Mouse (Mus musculus) adrenal gland, postnatal 10 days (tissue): Measurements from ENCODE around the gene Mef2b. TPM values are rescaled to one million over a fixed set of nuclear protein-coding genes. Genes with fewer than 3 reads are reported as not detected.

Experiments used
- DNase-seq: peaks from one replicate; pipeline ENCODE4 v3.0.0; 2021; ENCODE audit warnings: mixed read lengths
- long read RNA-seq, 2 experiments: library from polyadenylated mRNA; stranded (forward); transcript quantifications; one replicate each; pipeline ENCODE4 v2.0.0; 2021
- total RNA-seq, 2 experiments: library from RNA; stranded (reverse); gene quantifications; 2 replicates each; pipeline ENCODE4 v1.2.3; 2021

Mef2b gene
- total RNA-seq: under 1 TPM; 0.36 to 0.54 TPM
- long read RNA-seq, experiment 1, partial matches to known transcripts: 0 of 6 reads
- long read RNA-seq, experiment 1, other reads (novel, unspliced or antisense): 6 of 6 reads
- long read RNA-seq, experiment 2, partial matches to known transcripts: 0 of 3 reads
- long read RNA-seq, experiment 2, other reads (novel, unspliced or antisense): 3 of 3 reads

DNA sequence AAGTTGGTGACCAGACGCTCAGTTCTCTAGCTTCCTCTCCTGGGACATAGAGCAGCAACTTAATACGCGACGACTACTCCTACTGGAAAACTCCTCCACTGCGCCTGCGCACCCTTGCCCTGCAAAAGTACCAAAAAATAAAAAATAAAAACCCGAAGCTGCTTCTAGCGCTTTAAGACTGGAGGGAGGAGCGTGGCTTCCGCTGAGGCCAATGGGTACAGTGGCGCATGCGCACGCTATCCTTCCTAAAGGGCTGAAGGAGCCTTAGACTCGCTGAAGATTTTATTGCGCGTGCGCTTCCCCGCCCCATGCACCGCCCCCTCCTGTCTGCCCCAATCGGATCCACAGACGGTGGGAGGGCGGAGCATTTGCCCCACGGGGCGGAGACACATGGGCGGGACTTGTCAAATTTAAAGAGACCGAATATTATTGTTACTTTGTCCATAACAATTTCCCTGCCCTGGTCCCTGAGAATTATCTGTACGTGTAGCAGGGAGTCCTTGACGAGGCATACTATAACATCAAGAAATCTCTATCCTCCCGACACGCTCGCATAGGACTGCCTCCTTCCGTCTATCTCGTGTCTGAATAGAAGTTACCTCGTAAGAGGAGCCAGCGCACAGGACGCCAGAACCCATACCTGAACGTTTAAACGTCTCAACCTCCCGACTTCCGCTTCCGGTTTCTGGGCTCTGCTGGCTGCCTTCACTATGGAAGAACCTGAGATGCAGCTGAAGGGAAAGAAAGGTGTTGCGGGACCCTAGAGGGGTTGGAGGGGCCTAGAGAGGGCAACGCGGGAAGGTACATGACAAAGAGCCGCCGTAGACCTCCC, at the start of gene Mef2b, which contains the start of the genes Rfxank and Borcs8:
Mef2b (plus strand) TSS at position 686 of the 832 bp plus-strand sequence.
Rfxank (minus strand) TSS at position 129 of the 832 bp plus-strand sequence.
Borcs8 (plus strand) TSS at position 474 of the 832 bp plus-strand sequence.
- DNase-seq: peak; percentile 99

DNA sequence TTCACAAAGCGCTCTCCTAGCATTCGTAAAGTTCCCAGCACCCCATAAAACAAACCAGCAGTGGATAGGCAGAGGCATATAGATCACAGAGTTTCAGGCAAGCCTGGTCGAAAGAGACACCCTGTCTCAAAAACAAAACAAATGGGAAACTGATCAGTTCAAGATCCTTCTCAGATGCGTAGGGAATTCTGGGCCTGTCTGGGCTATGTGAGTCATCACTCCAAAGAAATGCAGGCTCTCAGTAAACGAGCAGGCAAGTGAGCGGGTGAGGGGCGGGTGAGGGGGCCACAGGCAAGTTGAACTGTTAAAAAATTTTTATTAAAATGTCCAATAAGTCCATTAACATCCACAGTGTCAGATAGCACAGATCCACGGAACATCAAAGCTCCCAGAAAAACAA, 46.7 kb upstream of the Mef2b start:
- DNase-seq: no peak

DNA sequence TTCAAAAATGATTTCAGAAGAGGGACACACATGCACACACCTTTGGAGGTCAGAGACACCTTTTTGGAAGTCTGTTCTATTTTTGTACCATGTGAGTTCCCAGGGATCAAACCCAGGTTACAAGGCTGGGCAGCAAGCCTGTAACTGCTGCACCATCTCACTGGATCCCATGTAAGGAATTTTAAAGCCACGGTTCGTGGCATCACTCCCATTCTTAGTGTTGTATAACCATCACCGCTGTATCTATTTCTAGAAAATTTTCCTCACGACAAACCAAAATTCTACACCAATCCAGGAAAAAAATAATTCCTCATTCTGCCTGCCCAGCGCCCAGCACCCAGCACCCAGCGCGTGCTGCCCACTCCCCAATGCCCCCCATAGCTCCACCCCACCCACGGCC, 40.2 kb upstream of the Mef2b start:
- no peak for DNase-seq

DNA sequence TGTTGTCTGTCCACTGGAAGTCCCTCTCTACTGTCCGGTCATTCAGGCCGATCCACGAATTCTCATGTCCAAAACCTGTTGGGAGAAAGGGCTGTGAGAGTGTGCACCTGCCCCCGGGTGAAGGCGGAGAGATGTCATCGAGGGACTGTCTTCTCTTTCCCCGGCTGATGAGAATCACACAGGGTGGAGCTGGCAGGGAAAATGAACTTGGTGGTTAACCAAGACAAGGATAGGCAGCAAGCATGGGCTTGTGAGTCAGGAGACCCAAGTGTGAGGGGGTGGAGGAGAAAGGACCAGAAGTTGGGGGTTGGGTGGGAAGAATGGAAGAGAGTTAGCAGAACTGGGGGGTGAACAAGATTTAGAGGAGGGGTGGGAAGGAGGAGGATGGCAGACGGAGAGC, 39.3 kb upstream of the Mef2b start:
- no peak for DNase-seq

DNA sequence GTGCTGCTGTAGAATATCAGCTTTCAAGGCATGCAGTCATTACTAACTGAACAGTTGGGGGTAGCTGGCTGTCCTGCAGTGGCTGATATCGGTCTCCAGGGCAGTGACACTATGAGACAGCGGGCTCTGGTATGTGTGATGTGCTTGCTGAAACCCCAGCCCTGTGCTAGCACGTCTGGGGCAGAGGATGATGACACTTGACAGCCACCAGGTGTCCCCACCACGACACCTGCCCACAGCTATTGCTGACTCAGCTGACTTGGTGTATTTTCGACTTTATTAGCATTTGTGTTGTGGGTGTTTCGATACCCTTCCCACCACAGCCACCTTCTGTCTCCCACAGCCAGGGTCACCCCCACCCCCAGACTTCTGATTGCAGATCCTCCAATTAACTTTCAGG, 35.0 kb upstream of the Mef2b start:
- peak; percentile 53 for DNase-seq

DNA sequence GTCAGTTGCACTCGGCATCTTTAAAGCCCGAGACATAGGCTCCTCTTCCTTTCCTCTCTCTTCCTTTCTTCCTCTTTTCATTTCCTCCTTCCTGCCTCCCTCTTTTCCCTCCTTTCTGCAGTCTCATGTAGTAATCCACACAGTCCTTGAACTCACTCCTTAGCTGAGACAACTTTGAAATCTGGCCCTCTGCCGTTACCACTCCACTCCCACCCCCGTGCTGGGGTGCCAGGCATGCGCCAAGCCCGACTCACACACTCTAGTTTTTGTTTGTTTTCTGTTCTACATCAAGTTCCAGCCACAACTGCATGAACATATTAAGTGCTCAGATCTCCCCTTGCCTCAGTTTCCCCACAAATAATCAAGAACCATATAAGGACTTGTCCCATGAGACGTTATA, 34.6 kb upstream of the Mef2b start:
- no peak for DNase-seq

DNA sequence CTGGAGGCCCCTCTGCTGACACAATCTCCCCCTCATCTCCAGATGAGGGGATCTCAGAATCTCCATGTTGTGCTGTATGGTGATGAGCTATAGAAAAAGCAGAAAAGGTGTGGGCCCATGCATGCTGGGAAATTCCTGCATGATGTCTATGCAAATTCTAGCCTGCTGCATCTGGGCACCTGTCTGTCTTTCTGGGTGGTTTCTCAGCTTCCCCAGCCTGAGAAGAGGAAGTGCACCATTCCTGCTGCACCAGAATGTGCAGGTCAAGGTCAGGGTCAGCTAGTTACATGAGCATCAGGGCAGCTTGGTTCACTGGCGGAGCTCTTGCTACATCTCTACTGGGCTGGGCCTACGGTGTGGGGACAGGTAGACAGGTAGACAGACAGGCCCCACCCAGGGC, 29.1 kb upstream of the Mef2b start:
- no peak for DNase-seq

DNA sequence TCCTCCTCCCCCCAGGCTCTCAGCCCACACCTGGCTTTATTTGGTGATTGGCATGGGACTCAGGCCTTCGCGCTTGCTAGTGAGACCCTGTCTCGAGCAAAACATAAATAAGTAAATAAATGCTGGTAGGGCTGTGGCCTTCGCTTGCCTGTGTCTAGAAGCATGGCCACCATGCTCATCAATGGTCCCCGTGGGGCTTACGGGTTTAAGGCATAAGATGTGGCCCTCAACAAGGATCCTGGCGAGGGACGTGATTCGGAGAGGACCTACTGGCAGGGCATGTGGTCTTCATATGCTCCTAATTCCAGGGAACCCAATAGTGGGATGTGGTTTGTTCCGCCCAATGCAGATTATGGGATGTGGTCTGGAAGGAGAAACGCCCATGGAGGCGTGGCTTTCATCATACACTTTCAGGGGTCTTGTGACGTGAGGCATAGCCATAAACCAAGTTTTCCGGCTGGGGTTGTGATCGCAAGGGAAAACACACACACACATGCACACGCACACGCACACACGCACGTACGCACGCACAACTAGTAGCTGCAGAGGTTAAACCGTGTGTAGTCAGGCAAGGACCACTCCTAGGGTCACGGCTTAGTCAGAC, 28.2 kb upstream of the Mef2b start:
- DNase-seq: no peak

DNA sequence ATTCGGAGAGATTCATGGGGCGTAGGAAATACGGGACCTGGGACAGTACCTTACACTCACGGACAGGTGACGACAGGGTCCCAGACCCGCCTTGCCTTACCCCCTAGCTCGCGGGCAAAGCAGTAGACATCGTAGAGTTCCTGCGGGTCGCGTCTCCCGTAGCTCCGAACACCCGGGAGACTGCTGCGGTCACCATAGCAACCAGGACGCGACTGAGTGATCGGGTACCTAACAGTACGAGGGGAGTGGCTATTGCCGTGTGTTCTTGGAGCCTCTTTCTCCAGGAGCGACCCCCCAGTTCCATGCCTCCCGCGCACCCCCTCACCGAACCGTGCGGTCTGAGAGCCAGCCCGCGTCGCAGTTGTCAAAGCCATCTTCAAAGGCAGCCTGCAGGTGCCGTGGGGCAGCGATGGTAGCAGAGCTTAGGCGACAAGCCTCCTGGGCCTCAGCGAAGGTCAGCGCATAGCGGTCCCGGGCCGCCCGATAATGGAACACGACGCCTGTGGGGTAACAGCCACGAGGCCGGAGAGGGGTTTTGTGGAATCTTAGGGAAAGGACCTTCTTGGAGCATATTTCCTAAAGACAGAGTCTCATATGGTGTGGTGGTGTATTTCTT, 27.0 kb upstream of the Mef2b start:
- DNase-seq: no peak

DNA sequence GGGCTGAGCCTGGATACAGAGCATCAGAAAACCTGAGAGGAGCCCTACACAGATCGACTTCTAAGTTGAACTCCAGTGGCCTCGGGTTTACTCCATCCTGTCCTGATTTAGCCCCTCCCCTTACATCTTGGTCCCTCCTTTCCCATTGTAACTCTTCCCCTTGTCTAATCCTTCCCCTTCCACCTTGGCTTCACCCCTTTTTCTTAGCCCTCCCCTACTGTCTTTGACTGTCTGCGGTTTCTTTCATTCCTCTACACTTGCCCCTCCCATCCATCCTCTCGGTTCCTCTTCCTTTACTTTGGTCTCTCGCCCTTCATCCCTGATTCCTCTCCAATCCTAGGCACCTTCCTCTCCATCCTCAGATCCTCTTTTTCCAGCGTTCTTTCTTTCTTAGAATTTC, 25.0 kb upstream of the Mef2b start:
- no peak for DNase-seq

DNA sequence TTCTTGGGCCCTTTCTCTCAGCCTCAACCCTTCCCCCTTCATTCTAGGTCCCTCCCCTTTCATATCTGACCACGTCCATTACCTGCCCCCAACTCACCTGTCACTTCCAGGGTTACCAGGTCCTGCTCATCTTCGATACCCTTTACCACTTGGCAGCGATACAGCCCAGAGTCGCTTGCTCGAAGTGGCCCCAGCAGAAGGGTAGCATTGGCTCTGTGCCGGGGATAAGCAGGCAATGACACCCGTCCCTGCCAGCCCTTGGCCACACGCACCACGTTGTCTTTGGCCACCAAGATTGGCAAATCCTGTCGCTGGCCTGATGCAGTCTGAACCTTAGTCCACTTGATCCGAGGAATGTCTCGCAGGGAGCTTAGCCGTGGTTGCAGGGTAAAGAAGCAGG, 24.6 kb upstream of the Mef2b start:
- peak; percentile 28 for DNase-seq

DNA sequence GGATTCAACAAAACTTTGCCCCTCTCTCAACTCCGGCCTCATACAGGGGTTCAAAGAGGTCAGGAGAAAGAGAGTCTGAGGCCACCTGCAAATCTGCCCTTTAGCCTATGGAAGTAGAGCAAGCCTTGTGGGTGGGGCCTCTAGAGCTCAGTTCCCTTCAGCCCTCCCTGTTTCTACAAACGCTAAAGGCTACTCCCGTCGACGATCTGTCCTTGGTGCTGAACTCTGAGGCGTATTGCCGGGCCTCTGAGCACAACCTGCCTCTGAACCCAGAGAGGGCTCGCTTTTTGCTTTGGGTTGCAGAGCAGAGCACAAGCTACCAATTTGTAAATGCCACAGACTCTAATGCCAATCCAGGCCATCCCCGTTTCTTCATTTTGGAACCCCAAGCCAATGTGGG, 21.9 kb upstream of the Mef2b start:
- DNase-seq: peak; percentile 67

DNA sequence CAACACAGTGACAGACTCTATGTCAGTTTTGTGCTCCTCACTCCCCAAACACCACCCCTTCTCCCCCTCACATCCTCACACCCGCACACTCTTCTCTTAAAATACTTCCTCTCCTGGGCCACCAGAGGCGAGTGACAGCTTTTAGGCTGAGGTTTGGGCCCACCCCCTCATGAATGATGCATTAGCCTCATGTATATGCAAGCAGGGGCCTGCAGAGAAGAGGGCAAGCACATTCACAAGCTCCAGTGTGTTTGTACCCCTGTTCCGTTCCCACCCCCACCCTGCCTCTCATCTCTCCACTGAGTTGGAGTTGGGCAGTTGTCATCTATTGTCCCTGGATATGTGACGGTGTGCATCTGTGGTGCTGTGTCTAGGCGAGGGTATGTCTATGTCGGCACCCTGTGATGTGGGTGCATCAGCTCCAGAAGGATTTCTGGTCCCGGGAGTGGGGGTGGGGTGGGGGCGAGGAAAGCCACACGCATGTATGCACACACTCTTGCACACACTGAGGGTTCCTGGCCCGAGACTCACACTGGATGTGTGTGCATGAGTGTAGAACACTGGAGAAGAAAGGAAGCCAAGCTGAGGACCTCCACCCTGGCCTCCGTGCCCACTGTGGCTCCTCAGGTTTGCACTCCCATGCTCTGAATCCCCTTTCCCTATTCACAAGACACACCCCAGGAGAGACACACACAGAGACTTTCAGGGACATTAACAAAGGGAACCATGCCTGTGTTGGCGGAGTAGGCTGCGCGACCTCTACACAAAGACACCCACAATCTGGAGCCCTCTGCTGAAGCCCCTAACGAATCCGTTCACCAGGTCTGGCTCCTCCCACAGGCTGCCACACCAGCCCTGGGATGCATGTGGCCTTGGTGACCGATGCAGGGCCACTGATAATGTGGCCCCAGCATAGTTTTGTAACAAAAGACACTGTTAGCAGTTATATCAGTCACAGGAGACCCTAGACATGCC, 20.5 kb upstream of the Mef2b start:
- no peak for DNase-seq

DNA sequence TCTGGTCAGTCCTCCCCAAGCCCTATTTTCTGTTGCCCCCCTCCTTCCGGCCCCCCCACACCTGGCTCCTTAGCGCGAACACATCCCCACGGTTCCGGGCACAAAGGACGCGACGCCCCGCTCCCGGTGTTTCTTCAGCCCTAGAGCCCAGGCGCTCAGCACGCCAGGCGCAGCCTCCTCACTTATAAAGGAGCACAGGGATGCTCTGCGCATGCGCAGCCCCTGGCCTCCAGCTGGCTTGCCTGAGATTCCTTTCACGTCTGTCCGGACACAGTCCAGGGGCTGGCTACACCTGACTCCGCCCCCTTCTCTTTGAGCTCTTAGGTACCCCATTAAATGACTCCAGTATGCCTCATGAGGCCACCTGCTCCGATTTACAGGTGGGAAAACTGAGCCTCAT, 18.8 kb upstream of the Mef2b start, which contains the start of gene Ncan:
Ncan (minus strand) TSS at position 207 of the 400 bp plus-strand sequence.
- DNase-seq: peak; percentile 74

DNA sequence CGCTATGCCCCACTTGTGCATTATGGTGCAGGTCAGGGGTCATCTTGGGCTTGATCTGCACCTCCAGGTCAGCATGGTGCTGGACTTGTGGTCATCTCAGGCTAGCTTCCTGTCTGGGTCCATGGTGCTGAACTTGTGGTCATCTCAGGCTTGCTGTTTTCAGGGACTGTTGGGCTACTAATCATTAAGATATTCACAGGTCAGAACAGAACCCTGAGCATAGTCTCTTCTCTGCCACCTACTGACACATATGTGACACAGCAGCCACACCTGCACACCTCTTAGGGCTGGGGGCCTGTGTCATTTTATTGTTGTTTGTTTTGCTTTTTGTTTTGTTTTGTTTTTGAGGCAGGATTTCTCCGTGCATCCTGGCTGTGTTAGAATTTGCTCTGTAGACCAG, 16.6 kb upstream of the Mef2b start:
- DNase-seq: no peak

DNA sequence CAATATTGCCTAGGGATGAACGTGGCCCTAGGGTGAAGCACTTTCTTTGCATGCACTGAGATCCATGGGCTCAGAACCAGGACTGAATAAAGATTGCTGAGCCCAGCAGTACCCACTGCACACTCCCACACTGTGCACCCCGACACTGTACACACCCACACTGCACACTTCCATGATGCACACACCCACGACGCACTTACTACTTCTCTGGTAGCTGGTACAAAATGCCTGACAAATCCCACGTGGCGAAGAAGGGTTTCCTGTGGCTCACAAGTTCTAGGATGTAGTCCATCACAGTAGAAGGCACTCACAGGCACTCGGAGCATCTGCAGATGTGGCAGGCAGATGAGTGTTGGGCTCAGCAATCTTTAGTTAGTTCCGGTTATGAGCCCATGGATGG, 14.5 kb upstream of the Mef2b start:
- no peak for DNase-seq

DNA sequence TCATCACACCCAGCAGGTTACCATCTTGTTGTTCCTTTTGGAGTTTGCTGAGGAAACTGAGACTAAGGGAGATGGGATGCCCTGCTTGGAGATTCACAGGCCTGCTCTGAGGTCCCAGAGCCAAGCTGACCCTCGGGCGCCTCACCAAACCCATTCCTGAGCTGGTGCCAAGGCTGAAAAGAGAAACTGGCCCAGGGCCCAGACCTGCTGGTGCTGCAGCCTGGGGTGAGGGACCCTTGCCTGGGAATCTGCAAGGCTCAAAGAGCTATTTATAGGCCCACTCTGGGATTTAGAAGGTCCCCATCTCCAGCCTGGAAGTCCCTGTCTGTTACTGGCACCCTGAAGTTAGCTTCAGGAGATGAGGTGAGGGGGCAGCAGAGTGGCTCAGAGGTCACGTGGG, 11.1 kb upstream of the Mef2b start:
- peak; percentile 86 for DNase-seq

DNA sequence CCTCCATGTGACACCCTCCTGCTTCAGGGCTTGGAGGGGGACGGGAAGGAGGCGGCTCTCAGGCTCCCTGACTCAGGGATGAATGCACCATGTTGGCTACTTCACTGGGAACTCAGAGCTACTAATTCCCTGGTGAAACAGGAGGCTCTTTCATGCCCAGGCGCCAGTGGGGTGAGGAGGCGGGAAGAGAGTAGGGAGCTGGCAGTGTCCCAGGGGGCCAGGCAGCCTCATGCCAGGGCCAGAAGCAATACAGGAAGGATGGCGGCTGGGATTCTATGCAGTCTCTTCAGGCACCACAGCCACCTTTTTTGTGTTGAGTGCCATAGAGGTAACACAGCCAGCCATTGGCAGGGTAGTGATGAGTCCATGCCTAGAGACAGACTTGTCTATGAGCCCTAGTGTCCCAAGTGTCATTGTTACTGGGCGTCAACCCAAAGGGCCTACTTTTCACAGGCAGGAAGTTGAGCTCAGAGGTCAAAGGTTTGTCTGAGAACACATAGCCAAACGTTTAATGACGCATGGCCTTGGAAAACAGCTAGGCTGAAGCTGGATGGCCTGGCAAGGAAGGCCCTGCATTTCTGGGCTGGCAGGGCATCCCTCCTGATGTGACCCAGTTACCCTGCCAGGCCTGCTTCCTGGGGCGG, 10.1 kb upstream of the Mef2b start:
- peak; percentile 77 for DNase-seq

DNA sequence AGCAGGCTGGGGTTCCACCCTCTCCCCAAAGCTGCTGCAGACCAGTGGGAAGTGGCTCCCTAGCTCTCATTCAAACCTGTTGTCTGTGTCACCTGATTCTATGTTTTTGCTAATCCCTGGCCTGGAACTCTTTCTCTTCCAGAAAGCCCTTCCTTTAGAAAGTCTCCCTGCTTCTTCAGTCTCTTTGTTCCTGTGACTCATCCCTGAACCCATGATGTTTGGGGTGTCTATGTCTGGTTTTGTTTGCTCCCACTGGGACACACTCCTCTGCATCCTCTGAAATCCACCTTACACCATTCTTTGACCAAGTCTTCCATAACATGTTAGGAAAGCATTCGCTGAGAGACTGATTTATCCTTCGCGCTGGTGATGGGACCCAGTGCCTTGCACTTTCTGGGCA, 9.4 kb upstream of the Mef2b start:
- no peak for DNase-seq

DNA sequence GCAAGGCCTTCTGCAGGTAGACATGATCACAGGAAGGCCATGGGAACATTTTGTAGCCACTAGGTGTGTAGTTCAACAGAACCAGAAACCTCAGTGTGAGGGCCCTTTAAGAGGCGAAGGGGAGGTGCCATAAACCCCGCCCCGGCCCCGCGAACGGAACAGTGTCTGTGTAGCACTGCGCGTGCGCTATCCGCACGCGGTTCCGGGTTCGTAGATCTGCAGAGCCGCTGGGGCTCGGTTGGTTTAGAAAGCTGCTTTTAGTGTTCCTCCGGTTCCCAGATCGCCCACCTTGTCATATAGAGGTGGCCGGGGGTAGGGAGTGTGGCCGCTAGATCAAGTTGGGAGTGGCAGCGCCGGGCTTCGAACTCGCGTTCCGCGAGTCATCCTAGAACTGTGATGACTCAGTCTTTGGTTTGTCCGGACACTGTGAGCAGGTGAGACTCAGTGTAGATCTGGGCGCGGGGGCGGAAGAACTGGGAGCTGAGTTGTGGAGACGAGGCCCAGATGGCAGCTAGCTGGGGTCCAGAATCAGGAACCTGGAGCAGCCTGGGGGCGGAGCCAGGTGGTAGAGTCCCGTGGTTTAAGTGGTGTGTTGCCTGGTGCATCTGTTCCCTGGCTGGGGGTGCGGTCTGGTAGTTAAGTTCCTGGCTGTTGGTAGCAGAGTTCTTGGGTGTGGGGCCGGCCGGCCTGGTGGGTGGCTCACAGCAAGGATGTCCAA, 8.2 kb upstream of the Mef2b start, which contains the start of gene Nr2c2ap:
Nr2c2ap (plus strand) TSS at position 168 of the 718 bp plus-strand sequence.
- DNase-seq: peak; percentile 91
